18 mouse cellular contexts compared by ENCODE assay signal in genomic region chr8:121201651-121202050, GRCm38 (mm10).
DNase-seq lines count a peak whose midpoint lies in the region; ATAC-seq and TF ChIP-seq lines count a peak whose summit lies in the region.
"Had no signal": no experiment of that assay in that cellular context is flagged by ENCODE, and none has a peak within 500 bp of the region (broad histone marks: within the 10 kb centered on the region; RNA-seq: fewer than 3 reads in every experiment).

No protein-coding gene starts in this region.

- no peak for DNase-seq in heart, adult 11 months
- DNase-seq in kidney, adult 11 months, result no peak
- DNase-seq in lung, adult 2 months, result no peak
- DNase-seq: adrenal gland, postnatal 25 days; cerebellum, adult 18-20 months; cerebellum, adult 9-11 months; cerebellum, postnatal 36 days; gastrocnemius, postnatal 10 days; heart, postnatal 14 days had no signal

- no peak overlapping the region for H3K9ac ChIP-seq in heart, embryonic 14.5 days (ENCODE audit: low read length)
- no peak overlapping the region for H3K9ac ChIP-seq in kidney, embryonic 15.5 days
- no peak overlapping the region for H3K9ac ChIP-seq in lung, embryonic 15.5 days
- H3K9ac ChIP-seq: embryonic facial prominence, embryonic 13.5 days; forebrain, embryonic 12.5 days; hindbrain, embryonic 12.5 days had no signal

- TF ChIP-seq CTCF in lung, adult 2 months (IDR thresholded peaks at IDR 0.05; ENCODE audit: insufficient read depth, low read length), result no peak

- H3K4me3 ChIP-seq in heart, embryonic 14.5 days (ENCODE audit: control insufficient read depth in 1 of 2, insufficient read depth in 1 of 2, low read depth in 1 of 2, low read length in 2 of 2), result no peak overlapping the region
- no peak overlapping the region for H3K4me3 ChIP-seq in kidney, embryonic 15.5 days (replicated peaks)
- H3K4me3 ChIP-seq in lung, embryonic 15.5 days, result no peak overlapping the region
- no peak overlapping the region for H3K4me3 ChIP-seq in lung, adult 2 months (replicated peaks; ENCODE audit: extremely low read depth, low read depth, low read length)
- H3K4me3 ChIP-seq: embryonic facial prominence, embryonic 13.5 days; forebrain, embryonic 12.5 days; hindbrain, embryonic 12.5 days had no signal

- ATAC-seq in heart, embryonic 14.5 days (ENCODE audit: insufficient number of reproducible peaks, insufficient read depth, low FRiP score, low read depth), result no peak
- no peak for ATAC-seq in kidney, embryonic 15.5 days (replicated peaks; ENCODE audit: low FRiP score)
- no peak for ATAC-seq in lung, embryonic 15.5 days (ENCODE audit: borderline replicate concordance, extremely low read depth, low FRiP score, low TSS enrichment)
- ATAC-seq: forebrain, embryonic 16.5 days; hindbrain, embryonic 16.5 days; inflammation-experienced regulatory T-cells, adult 6 months had no signal

- H3K4me1 ChIP-seq in heart, embryonic 14.5 days (ENCODE audit: control insufficient read depth in 2 of 2, insufficient read depth in 2 of 2, low read length in 2 of 2), result peaks cover 6 to 14% of the 10 kb centered on the region in 2 experiments; a peak in 3 of 4 replicates
- peaks cover 63% of the 10 kb centered on the region for H3K4me1 ChIP-seq in kidney, embryonic 15.5 days
- H3K4me1 ChIP-seq in lung, embryonic 15.5 days, result peaks cover 35% of the 10 kb centered on the region
- peaks cover 2% of the 10 kb centered on the region; the same call in 1 of the 2 replicates for H3K4me1 ChIP-seq in lung, adult 2 months (ENCODE audit: control insufficient read depth, insufficient read depth, low read length)
- H3K4me1 ChIP-seq: forebrain, embryonic 12.5 days had no signal

- H3K27me3 ChIP-seq in heart, embryonic 14.5 days (ENCODE audit: control insufficient read depth, insufficient read depth, low read length), result no peaks in the 10 kb centered on the region; the same call in 1 of the 2 replicates
- no peaks in the 10 kb centered on the region for H3K27me3 ChIP-seq in kidney, embryonic 15.5 days
- no peaks in the 10 kb centered on the region for H3K27me3 ChIP-seq in lung, embryonic 15.5 days
- H3K27me3 ChIP-seq: hindbrain, embryonic 12.5 days had no signal

- no peak for TF ChIP-seq POLR2A in lung, adult 2 months (IDR thresholded peaks at IDR 0.05; ENCODE audit: borderline replicate concordance, extremely low read depth, low read depth, low read length)

- peak overlapping the region; percentile 21 to 30; a peak in 2 of 4 replicates for H3K27ac ChIP-seq in heart, embryonic 14.5 days (replicated peaks in 1 of 2; ENCODE audit: control insufficient read depth in 1 of 2, insufficient read depth in 1 of 2, low read depth in 2 of 2, low read length in 2 of 2)
- H3K27ac ChIP-seq in kidney, embryonic 15.5 days, result peak overlapping the region; percentile 70
- no peak overlapping the region for H3K27ac ChIP-seq in lung, embryonic 15.5 days
- H3K27ac ChIP-seq: forebrain, embryonic 12.5 days had no signal

- 60% methylated on average over 7 of the region's 7 CpGs for WGBS in heart, embryonic 14.5 days
- 65% methylated on average over 7 of the region's 7 CpGs for WGBS in kidney, embryonic 15.5 days
- 48% methylated on average over 7 of the region's 7 CpGs for WGBS in lung, embryonic 15.5 days
- 43% methylated on average over 7 of the region's 7 CpGs for WGBS in lung, adult 2 months

- H3K9me3 ChIP-seq in heart, embryonic 14.5 days (ENCODE audit: control insufficient read depth, low read length), result no peaks in the 10 kb centered on the region
- no peaks in the 10 kb centered on the region for H3K9me3 ChIP-seq in kidney, embryonic 15.5 days (replicated peaks)
- no peaks in the 10 kb centered on the region for H3K9me3 ChIP-seq in lung, embryonic 15.5 days
- H3K9me3 ChIP-seq: embryonic facial prominence, embryonic 13.5 days; forebrain, embryonic 12.5 days; hindbrain, embryonic 12.5 days had no signal

- no peak overlapping the region for H3K4me2 ChIP-seq in heart, embryonic 14.5 days (ENCODE audit: low read length)
- H3K4me2 ChIP-seq in kidney, embryonic 15.5 days, result no peak overlapping the region
- H3K4me2 ChIP-seq in lung, embryonic 15.5 days, result 0 out of 2 replicates have a peak overlapping the region, but pooled peaks have one; percentile 3
- H3K4me2 ChIP-seq: embryonic facial prominence, embryonic 13.5 days; forebrain, embryonic 12.5 days; hindbrain, embryonic 12.5 days had no signal

- H3K36me3 ChIP-seq in heart, embryonic 14.5 days (ENCODE audit: control insufficient read depth, insufficient read depth, low read length), result no peaks in the 10 kb centered on the region
- no peaks in the 10 kb centered on the region for H3K36me3 ChIP-seq in kidney, embryonic 15.5 days
- H3K36me3 ChIP-seq in lung, embryonic 15.5 days, result no peaks in the 10 kb centered on the region
- H3K36me3 ChIP-seq: embryonic facial prominence, embryonic 13.5 days; forebrain, embryonic 12.5 days; hindbrain, embryonic 12.5 days had no signal
